Mouse (Mus musculus) T-helper 1 cell (primary cell): ENCODE data around the gene Aig1.

Source experiments
- in situ Hi-C: fragments of 300-600 bp; cut with MboI, MseI; formaldehyde crosslinking; loops from one replicate; pipeline ENCODE4 v1.15.1; 2025; ENCODE audit warnings: high pct_unique_total_duplicates

Aig1 gene

GRCm38 (mm10) chr10:13782774-13783173, 86.0 kb downstream of the Aig1 start:
- in situ Hi-C loops = no loop called here

GRCm38 (mm10) chr10:13782235-13782757, 86.5 kb downstream of the Aig1 start:
- in situ Hi-C loops = no loop called here

GRCm38 (mm10) chr10:13776014-13776413, 92.8 kb downstream of the Aig1 start:
- in situ Hi-C loops = no loop called here

- in situ Hi-C loops = no loop called here
These were observed 93.4 kb downstream of the Aig1 start for GRCm38 (mm10) chr10:13775411-13775810.

GRCm38 (mm10) chr10:13774910-13775309, 93.9 kb downstream of the Aig1 start:
- in situ Hi-C loops = no loop called here

GRCm38 (mm10) chr10:13770720-13771119, 98.1 kb downstream of the Aig1 start:
- in situ Hi-C loops = no loop called here

GRCm38 (mm10) chr10:13769789-13770188, 99.0 kb downstream of the Aig1 start:
- in situ Hi-C loops = no loop called here

GRCm38 (mm10) chr10:13768866-13769265, 99.9 kb downstream of the Aig1 start:
- in situ Hi-C loops = no loop called here

- in situ Hi-C loops = no loop called here
These were observed 101.7 kb downstream of the Aig1 start for GRCm38 (mm10) chr10:13767076-13767475.

- in situ Hi-C loops = no loop called here
These were observed 105.6 kb downstream of the Aig1 start for GRCm38 (mm10) chr10:13763151-13763550.

- in situ Hi-C loops = no loop called here
These were observed 114.1 kb downstream of the Aig1 start for GRCm38 (mm10) chr10:13754712-13755111.

- in situ Hi-C loops = no loop called here
These were observed 115.0 kb downstream of the Aig1 start for GRCm38 (mm10) chr10:13753777-13754176.

- in situ Hi-C loops = loop anchor here (10.0 kb wide), 1 partner anchor 455 kb away; no protein-coding TSS in a partner anchor
These were observed 129.2 kb downstream of the Aig1 start for GRCm38 (mm10) chr10:13739494-13740140.

- in situ Hi-C loops = no loop called here
These were observed 138.6 kb downstream of the Aig1 start for GRCm38 (mm10) chr10:13730039-13730748.

- in situ Hi-C loops = no loop called here
These were observed 141.1 kb downstream of the Aig1 start for GRCm38 (mm10) chr10:13727676-13728075.

GRCm38 (mm10) chr10:13726206-13726605, 142.6 kb downstream of the Aig1 start:
- in situ Hi-C loops = no loop called here

GRCm38 (mm10) chr10:13725276-13725675, 143.5 kb downstream of the Aig1 start:
- in situ Hi-C loops = no loop called here

- in situ Hi-C loops = no loop called here
These were observed 152.6 kb downstream of the Aig1 start for GRCm38 (mm10) chr10:13716132-13716531.

- in situ Hi-C loops = no loop called here
These were observed 153.2 kb downstream of the Aig1 start for GRCm38 (mm10) chr10:13715584-13715983.

GRCm38 (mm10) chr10:13714920-13715293, 153.9 kb downstream of the Aig1 start:
- in situ Hi-C loops = no loop called here

- in situ Hi-C loops = no loop called here
These were observed 154.4 kb downstream of the Aig1 start for GRCm38 (mm10) chr10:13714199-13714919.

GRCm38 (mm10) chr10:13713711-13714110, 155.1 kb downstream of the Aig1 start:
- in situ Hi-C loops = no loop called here
